Mouse (Mus musculus) brain, adult 2 months (tissue): ENCODE results near the gene Enthd1.

Experiments
- DNase-seq: peaks from one replicate; pipeline ENCODE4 v3.0.0; 2011; ENCODE audit warnings: low read depth, low spot score

Gene Enthd1

GRCm38 (mm10) chr15:80410661-80411060, 154.3 kb downstream of the Enthd1 start:
- no peak for DNase-seq

DNA sequence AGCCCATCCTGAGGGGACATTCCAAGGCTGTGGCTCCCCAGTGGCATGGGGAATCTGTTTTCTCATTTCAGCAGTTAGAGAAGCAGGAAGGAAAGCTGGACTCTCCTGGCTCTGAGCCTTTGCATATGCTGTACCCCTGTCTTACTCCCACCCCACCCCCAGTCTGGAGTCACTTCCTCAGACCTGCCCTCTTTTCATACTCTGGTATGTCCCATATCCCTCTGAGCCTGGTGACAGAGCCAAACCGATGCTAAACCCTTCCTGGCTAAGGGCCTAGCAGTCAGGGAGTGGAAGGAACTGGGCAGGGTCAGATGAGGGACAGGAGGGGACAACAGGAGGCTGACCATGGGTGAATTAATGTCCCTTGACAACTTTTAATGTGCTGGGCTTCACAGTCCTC, 157.1 kb downstream of the Enthd1 start:
- DNase-seq = no peak
